Mouse (Mus musculus) spleen, adult 18-20 months (tissue): ENCODE data around the gene Amdhd2.
A peak's percentile ranks its signal among the peaks of the same experiment; 100 is the strongest.

Source experiments
- DNase-seq, 2 experiments: peaks; one replicate each; pipeline ENCODE4 v3.0.0; 2022; ENCODE audit warnings: mixed read lengths in 2 of 2

The Amdhd2 gene

DNA sequence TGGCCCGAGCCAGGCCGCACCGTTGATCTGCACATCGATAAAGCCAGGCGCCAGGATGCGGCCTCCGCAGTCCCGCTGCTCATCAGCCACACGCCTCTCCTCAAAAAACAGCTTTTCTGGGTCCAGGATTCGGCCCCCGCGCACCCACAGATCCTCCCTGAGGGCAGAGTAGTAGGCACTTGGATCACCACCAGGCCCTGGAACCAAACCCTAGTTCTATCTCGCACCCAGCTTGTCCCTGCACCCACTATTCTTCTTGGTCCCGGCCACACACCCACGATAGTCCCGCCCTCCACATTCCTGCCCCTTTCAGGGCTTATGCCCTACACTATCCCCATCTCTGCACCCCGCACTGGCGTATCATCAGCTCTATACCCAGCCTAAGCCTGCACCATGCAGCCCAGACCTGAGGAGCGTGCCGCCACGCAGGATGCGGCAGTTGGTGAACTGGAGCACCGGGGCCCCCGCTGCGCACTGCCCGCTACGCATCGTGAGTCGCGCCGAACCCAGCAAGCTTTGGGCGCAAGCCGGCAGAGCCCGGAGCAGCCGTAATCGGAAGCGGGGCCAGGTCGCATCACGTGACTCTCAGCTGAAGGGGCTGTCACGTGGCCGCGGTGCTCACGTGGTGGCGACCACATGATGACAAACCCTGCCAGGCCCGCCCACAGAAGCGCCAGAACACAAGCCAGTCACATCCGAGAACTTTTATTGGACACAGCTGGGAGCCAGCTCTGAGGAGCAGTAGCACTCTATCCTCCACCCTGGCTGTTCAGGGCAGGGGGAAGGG lies at the start of gene Amdhd2:
Amdhd2 (minus strand) TSS at position 591 of the 787 bp plus-strand sequence.
- peak; percentile 87 to 91 for DNase-seq

DNA sequence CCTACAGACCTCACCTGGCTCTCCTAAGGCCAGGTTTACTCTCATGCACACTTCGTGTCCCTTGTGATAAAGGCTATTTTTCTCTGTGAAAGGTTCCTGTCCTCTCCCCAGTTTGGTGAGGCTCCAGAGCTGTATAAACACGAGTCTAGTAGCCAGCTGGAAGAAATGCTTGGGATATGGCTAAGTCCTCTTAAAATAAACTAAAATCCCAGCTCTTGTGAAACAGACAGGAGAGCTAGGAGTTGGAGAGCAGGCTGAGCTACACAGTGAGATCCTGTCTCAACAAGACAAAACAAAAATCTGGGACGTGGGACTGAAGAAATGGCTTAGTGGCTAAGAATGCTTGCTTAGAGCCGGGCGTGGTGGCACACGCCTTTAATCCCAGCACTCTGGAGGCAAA lies 49.6 kb upstream of the Amdhd2 start:
- no peak for DNase-seq

DNA sequence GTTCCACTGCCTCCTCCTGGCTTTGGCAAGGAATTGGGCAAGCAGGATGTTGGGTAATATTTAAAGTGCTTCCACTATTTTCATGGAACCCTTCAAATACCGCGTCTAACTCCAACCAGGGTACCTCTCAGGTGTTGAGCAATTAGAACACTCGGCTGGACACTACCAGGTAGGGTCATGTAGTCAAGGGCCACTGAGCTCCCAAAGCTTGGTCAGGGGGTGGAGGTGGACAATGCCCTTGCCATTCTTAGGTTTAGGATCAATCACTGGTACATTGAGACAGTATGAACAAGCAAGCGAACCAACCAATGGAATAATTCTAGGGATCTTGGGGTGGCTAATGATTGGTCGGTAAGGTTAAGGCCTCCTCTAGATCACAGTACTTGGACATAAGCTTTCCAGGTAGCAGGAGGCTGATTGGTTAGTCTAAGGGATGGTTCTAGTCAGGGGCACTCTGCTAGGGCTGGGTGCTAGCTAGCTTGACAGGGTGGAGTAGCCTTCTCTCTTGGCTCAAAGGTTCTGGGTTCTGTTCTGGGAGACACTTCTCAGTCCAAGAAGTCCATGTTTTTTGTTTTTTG lies 49.0 kb upstream of the Amdhd2 start:
- DNase-seq = no peak

DNA sequence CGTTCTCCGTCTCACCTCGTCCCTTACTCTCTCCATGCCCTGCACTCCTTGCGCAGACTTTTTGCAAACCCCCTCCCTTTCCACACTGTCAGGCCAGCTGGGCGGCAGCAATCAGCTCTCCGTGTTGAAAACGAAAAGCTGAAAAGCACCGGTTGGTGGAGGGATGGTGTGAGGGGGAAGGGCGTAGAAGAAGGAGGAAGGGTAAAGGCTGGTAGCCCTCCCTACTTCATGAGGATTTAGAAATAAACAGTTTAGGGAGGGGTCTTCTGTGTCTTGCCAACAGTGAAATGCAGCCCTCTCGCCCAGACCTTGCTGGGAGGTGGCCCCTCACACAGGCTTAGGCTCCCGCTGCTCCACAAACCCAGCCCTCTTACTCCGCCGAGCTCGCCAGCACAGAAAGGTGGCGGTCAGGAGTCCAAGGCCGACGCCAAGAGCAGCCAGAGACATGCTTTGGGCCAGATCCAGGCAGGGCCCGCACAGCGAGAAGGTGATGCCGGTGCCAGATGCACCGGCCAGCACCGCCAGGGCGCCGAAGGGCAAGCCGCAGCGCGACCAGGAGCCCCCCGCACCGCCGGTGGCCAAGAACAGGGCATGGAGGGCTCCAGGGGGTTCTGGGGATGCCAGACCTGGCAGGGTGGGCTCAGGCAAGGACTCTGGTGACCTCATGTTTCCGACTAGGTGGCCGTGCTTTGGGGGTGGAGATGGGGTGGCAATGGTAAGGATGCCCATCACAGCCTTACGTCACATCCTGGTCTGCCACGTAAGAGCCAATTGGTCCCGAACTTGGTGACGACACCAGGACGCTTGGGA lies 48.3 kb upstream of the Amdhd2 start:
- DNase-seq = peak in 1 of 2 experiments; percentile 6

DNA sequence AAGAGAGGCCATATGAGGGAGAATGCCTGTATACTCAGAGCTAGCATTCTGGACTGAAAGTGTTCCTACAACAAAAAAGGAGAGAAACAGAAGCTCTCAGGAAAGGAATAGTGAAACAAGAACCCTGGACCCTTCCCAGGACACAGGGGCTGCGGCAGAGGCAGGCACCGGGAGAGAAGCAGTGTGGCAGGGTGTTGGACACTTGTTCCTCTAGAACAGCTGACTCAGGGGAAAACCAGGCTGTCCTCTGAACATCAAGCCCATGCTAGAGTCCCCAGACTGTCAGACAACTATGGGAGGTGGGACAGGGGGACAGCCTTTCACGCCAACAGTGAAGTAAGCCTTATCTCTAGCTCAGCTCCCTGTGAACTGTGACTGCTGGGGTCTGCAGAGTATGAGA lies 47.0 kb upstream of the Amdhd2 start:
- no peak for DNase-seq

DNA sequence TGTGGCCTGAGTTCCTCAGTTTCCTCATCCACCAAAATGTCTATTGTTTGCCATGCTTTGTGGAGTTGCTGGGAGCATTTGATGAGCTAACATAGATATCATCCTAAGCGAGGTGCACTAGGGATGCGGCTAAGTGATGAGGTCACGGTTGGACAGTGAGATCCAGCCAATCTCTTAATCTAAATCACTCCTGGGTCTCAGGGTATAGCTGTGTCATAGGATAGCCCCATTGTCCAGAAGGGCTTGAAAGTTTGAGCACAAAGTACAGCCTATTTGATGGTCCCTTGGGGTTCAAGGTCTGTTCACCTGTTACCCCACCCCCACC lies 46.3 kb upstream of the Amdhd2 start:
- no peak for DNase-seq

DNA sequence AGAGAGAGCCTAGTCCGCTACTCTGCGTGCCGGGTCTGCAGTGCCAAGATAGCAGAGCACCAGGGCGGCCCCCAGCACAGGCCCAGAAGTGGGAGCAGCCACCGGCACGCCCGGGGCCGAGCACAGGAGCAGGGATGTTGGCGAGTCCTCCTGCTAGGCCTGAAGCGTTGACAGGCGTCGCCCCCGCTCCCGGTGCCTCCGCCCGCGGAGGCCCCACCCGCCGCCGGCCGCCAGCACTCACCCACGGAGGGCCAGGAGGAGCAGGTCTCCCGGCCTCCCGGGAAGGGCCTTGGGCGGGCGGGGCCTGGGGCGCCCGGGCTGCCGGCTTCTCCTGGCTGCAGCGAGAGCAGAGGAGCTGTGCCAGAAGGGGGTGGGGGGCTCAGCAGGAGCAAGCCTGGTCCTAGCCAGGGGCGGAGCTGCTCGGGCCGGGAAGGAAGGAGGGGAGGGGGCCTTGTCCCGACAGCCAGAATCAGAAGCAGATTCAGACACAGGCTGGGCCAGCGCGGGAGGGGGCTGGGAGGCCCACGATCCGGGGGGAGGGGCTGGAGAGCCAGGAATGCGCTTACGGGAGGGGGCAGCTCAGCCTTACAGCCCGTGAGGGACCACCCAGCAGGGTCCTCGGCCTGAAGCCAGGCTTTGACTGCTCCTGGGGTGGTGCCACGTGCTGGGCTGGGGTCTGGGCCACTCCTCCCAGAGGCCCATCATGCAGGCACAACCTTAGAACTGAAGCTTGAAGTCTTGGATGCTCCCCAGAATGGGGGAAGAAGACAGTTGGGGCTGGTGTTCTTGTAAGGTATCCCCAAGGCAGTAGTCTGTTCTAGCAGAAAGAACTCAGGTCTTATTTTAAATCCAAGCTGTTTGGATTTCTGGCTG lies 45.7 kb upstream of the Amdhd2 start, which contains the start of gene Ntn3:
Ntn3 (minus strand) TSS at position 489 of the 873 bp plus-strand sequence.
- DNase-seq = no peak

DNA sequence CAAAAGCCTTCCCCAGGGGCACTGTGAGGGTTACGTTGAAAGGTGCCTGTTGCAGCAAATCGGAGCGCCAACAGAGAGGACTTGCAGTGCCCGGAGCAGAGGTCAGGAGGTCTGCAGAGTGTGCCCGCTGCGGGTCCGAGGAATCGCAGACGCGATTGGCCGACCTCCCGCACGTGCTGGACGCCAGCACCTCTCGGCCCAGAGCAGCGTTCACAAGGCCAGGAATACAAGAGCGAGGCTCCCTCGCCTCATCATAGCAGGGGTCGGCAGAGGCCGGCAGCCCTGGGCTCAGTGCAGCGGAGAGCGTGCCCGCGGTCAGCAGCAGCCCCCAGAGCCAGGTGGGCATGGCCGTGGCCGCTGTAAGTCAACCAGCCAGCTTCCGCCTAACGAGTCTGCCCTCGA lies 45.1 kb upstream of the Amdhd2 start:
- peak in 1 of 2 experiments; percentile 19 for DNase-seq

DNA sequence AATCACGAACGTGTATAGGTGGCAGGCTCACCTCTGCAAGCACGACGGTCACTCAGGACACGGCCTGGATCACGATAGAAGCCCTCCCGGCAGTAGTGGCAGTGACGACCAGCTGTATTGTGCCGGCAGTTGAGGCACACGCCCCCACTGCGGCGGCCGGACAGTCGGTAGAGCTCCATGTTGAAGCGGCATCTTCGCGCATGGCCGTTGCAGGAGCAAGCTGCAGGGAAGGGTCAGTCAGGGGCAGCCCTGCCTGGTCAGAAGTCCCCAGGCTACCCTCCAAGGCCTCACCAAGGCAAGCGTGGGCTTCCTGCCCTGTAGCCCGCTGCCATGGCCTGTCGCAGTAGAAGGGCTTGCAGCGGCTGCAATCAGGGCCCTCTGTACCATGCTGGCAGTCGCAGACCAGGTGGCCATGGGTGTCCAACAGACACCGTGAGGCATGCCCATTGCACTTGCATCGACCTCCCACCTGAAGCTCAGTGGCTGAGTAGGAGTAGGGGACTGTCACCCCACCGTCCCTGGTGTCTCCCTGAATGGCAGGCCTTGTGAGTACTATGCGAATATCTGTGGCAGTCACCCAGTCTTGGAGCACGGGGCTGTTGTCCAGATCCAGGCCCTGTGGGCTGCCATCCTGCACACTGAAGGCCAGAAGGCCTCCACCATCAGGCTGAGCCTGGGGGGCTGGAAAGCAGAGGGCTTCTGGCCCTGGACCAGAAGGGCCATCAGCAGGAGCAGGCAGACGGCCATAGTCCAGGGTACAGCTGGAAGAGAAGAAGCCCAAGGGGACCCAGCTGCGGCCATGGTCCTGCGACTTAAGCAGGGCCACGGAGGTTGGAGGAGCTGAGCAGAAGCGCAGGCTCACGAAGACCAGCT lies 44.4 kb upstream of the Amdhd2 start:
- no peak for DNase-seq

DNA sequence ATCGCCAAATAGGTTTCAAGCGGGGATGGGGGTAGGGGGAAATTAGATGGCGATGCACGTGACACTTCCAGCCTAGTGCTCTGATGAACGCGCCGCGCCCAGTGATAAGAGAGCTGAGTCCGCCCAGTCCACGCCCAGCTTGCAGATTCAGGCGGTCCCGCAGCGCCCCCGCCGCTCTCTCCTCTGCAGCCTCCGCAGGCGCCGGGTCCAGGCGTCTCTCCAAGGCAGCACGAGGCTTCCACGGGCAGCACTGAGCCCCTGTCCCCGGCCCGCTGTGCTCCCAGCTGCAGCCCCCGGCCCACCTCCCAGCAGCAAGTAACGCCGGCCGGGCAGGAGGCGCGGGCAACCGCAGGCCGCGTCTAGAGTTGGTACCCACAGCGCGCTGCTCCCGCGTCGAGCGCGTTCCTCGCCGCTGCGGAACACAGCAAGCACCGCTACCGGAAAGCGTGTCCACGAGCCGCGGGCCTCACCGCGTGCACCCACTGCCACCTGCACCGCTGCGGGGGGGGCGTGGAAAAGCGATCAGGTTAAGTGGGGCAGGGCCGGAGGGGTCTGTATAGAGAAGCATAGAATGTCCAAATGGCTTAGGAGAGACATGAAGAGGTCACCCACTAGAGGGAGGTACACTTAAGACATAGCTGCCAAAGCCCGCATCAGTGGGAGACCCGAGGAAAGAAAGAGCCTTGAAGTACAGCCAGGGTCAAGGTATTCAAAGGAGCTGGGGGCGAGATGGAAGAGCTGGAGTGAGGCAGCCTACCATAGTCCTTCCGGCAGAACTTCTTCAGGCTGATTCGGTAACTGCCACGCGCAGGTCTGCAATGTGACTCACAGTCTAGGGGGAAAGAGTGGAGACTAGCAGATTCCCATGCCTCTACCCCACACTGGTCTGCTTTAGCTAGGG lies 43.1 kb upstream of the Amdhd2 start:
- DNase-seq = peak; percentile 24 to 35

DNA sequence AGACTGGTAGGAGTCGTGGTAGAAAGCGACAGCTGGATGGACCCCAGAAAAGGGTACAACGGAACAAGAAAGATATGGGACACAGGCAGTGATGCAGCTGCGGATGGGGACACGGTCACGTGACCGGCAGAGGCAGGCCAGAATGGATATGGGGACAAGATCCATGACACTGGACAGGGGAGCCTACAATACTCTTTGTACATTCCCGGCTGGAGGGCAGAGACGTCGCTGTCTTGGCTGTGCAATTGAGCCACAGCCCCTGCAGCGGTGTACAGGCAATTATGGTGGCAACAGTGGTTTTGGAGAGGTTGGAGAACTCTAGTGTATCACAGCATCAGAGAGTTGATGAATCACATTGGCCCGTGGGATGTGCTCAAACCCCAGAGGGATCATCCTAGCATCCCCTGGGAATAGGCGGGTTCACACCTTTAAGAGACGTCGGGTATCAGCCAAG lies 42.4 kb upstream of the Amdhd2 start:
- DNase-seq = no peak

DNA sequence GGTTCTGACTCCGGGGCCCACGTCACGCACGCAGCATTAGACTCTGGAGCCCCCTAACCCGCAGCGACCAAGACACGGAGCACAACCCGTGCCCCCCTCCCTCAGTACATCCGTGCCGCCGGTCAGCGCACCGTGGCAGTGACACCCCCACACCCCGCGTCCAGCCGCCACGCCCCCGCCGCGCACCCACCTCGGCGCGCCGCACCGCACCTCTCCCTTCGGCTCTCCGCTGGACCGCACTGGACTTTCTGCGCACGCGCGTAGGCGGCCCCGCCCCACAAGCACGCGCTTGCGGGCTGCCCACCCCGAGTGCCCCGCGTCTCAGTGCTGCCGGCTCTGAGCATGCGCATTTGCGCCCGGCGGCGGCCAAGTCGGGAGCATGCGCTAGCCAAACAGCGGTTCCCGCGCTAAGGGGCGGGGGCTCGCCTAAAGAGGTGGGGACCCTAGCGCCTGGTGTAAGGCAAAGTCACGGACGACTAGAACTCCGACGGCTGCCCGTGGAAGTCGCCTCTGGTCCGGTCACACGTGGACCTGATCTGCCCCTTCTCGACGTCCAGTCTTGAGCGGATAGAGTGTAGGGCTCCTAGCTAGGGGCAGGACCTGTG lies 41.8 kb upstream of the Amdhd2 start, which contains the start of gene Tbc1d24:
Tbc1d24 (minus strand) TSS at position 279 of the 605 bp plus-strand sequence.
- DNase-seq = peak; percentile 72 to 80

DNA sequence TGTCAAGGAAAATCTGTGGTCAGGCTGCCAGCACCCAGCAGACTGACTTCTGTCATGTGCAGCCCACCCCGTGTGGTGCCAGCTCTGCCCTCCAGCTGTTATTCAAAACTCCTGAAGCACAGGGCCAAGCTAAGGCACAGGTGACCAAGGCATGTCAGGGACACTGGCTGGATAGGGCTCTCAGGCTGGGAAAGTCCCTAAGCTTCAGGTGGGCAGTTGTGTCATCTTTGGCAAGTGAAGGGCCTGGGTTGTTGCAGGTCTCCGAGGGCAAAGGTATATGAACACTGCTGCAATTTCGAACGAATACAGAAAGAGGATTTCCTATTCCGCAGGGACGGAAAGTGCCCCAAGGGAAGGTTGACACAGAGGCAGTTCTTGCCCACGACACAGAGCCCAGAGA lies 41.3 kb upstream of the Amdhd2 start:
- DNase-seq = no peak

DNA sequence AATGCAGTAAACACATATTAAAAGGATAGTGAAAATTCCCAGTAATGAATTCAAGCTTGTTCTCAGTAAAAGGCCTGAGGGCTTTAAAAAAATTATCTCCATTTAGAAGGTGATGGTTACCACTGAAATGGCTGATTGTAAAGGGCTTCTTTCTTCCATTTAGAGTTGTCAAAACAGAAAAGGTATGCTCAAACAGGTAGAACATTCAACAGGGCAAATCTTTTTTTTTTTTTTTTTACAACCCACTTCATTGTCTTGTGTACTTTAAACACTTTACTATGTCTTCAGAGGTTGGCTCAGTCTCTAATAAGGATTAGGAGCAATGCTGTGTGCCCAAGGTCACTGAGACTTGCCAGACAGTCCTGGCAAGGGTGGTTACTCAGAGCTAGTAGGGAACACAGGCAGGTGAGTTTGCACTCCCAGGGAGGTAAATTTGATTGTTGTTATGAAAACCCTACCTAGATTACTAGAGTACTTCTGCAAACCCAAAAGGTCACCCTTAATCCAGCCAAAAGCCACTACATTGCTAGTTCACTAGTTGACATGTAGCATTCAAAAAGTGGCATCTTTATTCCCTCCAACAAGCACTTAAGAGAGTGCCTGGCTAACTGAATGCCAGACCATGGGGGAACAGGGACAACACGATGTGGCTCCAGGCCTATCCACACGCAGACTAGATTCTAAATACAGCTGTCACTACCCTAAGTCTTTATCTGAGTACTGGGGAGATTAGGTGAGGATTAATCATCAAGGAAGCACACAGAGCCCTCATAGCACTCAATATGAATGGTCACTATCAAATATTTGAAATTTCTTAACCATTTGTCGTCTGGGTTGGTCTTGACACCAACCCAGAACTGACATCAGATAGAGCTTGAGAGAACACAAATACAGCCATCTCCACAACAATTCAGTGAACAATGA lies 40.3 kb upstream of the Amdhd2 start:
- no peak for DNase-seq

DNA sequence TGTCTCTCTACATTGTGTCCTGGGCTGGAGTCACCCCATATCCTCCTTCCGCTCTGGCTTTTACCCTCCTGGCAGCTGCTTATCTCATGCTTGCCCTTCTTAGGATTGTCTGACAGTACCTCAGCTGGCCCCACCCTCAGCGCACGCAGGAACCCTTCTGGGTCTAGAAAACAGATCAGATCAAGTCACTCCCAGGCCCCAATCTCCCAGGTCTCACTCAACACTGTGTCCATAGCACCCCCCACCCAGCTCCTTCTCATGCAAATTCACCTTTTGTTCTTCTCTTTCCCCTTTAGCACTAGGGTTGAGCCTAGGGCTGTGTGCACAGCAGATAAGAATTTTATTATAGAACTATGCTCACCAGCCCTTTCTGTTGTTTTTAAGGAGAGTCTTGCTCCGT lies 39.5 kb upstream of the Amdhd2 start:
- no peak for DNase-seq

DNA sequence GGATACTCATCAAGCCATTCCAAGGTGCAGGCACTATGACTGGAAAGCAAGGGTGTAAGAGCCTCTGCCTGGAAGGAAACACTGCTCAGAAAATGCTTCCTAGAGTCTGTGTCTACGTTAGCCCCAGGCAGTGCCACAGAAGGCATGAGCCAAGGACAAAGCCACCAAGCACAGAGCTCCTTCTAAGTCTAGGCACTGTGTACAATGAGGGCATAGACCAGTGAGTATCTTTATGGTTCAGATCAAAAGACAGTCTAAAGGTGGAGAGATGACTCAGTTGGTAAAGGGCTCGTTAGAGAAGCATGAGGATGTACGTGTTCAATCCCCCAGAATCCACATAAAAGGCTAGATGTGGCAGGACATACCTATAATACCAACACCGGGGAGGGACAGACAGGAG lies 37.5 kb upstream of the Amdhd2 start:
- no peak for DNase-seq

DNA sequence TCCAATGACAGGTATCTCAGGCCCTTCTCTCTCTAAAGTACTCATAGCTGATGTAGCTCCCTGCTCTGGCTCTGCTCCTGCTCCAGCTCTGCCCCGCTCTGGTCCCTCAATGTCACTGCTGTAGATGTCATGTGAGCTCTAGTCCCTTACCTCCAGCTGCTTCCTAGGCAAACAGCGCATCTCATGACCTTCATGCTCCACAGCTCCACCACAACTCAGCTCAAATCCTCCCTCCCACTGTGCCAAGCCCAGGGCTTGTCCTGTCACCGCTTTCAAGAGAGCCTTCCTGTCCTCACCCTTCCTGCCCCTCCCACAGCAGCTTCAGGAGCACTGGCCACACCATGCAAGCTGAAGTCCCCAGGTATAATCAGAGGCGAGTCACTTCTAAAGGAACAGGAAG lies 36.2 kb upstream of the Amdhd2 start:
- DNase-seq = no peak

DNA sequence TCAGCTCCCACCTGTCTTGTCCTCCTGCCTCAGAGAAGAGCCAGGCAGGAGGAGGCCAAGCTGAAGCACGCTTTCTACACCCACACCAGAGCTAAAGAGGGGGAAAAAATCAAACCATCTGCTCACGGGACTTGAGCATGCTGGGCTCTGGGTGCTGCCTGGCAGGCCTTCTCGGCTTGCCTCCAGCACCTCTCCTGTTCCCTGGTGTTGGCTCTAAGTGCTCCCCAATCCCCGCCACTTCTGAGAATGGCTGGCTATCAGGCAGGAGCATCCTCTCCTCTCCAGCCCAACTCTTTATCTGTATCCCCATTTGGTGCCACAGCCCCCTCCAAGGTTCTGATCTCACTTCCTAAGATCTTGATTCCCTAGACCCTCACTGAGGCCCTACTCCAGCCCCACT lies 35.7 kb upstream of the Amdhd2 start:
- no peak for DNase-seq
